Comparison of ENCODE assay signal across 22 mouse cellular contexts in the genomic region with DNA sequence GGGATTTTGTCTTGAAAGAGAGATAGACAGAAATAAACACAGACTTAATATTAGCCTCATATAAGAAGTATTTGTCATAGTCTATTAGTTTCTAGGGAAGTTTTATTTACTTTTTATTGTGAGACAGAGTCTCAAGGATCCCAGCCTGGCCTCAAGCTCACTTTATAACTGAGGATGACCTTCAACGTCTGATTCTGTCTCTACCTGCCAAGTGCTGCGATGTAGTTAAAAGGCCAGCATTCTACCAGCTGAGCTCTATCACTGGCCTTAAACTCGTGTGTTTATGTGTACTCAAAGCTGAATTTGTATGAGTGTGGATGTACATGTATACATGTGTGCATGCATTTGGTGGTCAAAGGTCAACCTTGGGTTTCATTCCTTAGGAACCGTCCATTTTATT. TPM values are rescaled to one million over a fixed set of nuclear protein-coding genes. Genes with fewer than 3 reads are reported as not detected.
DNase-seq lines count a peak whose midpoint lies in the region; ATAC-seq and TF ChIP-seq lines count a peak whose summit lies in the region.
"Had no signal": no experiment of that assay in that cellular context is flagged by ENCODE, and none has a peak within 500 bp of the region (broad histone marks: within the 10 kb centered on the region; RNA-seq: fewer than 3 reads in every experiment).

No protein-coding gene starts in this region.

- peaks cover 55% of the 10 kb centered on the region for H3K36me3 ChIP-seq in heart, adult 2 months (ENCODE audit: control insufficient read depth, insufficient read depth, low read length)
- H3K36me3 ChIP-seq in ES-Bruce4 (ENCODE audit: control insufficient read depth, insufficient read depth, low read length, poor library complexity, severe bottlenecking): peaks cover 19% of the 10 kb centered on the region
- peaks cover 12% of the 10 kb centered on the region for H3K36me3 ChIP-seq in liver, postnatal 0 days (replicated peaks; ENCODE audit: insufficient read depth, low read length)
- H3K36me3 ChIP-seq: embryonic facial prominence, embryonic 15.5 days; hindbrain, embryonic 15.5 days; midbrain, embryonic 15.5 days had no signal

- no peak overlapping the region; the same call in 1 of the 2 replicates for H3K4me3 ChIP-seq in heart, adult 2 months
- H3K4me3 ChIP-seq in layer of hippocampus, adult 2 months: no peak overlapping the region
- H3K4me3 ChIP-seq in ES-Bruce4 (ENCODE audit: low read depth, low read length): no peak overlapping the region
- no peak overlapping the region for H3K4me3 ChIP-seq in liver, postnatal 0 days (ENCODE audit: low read depth, low read length)
- H3K4me3 ChIP-seq in lung, adult 2 months (replicated peaks; ENCODE audit: extremely low read depth, low read depth, low read length): no peak overlapping the region
- H3K4me3 ChIP-seq: embryonic facial prominence, embryonic 15.5 days; hindbrain, embryonic 15.5 days; midbrain, embryonic 15.5 days; myocyte had no signal

- H3K9ac ChIP-seq in heart, adult 2 months (ENCODE audit: low read depth, low read length): no peak overlapping the region
- no peak overlapping the region for H3K9ac ChIP-seq in ES-Bruce4 (ENCODE audit: low read depth, poor library complexity, severe bottlenecking)
- 0 out of 2 replicates have a peak overlapping the region, but pooled peaks have one; percentile 8 for H3K9ac ChIP-seq in liver, postnatal 0 days (replicated peaks)
- H3K9ac ChIP-seq: embryonic facial prominence, embryonic 15.5 days; hindbrain, embryonic 15.5 days; liver, embryonic 14.5 days; midbrain, embryonic 15.5 days had no signal

- intact Hi-C loops in heart, adult 2 months (cut with DNase I): loop anchor here (10.0 kb wide), 1 partner anchor 381 kb away; no protein-coding TSS in a partner anchor

- peak overlapping the region; percentile 19; the same call in 1 of the 2 replicates for H3K27ac ChIP-seq in heart, adult 2 months
- peak overlapping the region; percentile 33; the same call in 1 of the 2 replicates for H3K27ac ChIP-seq in layer of hippocampus, adult 2 months
- H3K27ac ChIP-seq in ES-Bruce4 (ENCODE audit: insufficient read depth, low read length): 0 out of 2 replicates have a peak overlapping the region, but pooled peaks have one; percentile 44
- H3K27ac ChIP-seq in liver, postnatal 0 days (ENCODE audit: low read depth): peak overlapping the region; percentile 36; the same call in 1 of the 2 replicates
- H3K27ac ChIP-seq: embryonic facial prominence, embryonic 15.5 days; hindbrain, embryonic 15.5 days; liver, embryonic 14.5 days; midbrain, embryonic 15.5 days had no signal

- no peaks in the 10 kb centered on the region for H3K9me3 ChIP-seq in ES-Bruce4 (replicated peaks; ENCODE audit: control insufficient read depth, insufficient read depth, low read length, poor library complexity, severe bottlenecking)
- no peaks in the 10 kb centered on the region for H3K9me3 ChIP-seq in liver, postnatal 0 days (ENCODE audit: low read length)
- H3K9me3 ChIP-seq: embryonic facial prominence, embryonic 15.5 days; hindbrain, embryonic 15.5 days; midbrain, embryonic 15.5 days had no signal

- no peak for TF ChIP-seq POLR2A in heart, adult 2 months (IDR thresholded peaks at IDR 0.05; ENCODE audit: insufficient read depth, low read depth, low read length)
- TF ChIP-seq POLR2A in ES-Bruce4 (IDR thresholded peaks at IDR 0.05; ENCODE audit: insufficient read depth, low read length): no peak
- TF ChIP-seq POLR2A in lung, adult 2 months (IDR thresholded peaks at IDR 0.05; ENCODE audit: borderline replicate concordance, extremely low read depth, low read depth, low read length): no peak

- 27% methylated on average over 4 of the region's 4 CpGs for WGBS in heart, adult 2 months
- 60% methylated on average over 4 of the region's 4 CpGs for WGBS in liver, postnatal 0 days (ENCODE audit: insufficient replicate concordance)
- WGBS in lung, adult 2 months: 19% methylated on average over 4 of the region's 4 CpGs

- peaks cover 22% of the 10 kb centered on the region for H3K4me1 ChIP-seq in heart, adult 2 months (ENCODE audit: control insufficient read depth, insufficient read depth, low read length)
- peaks cover 10% of the 10 kb centered on the region for H3K4me1 ChIP-seq in ES-Bruce4 (ENCODE audit: control insufficient read depth, insufficient read depth, low read length)
- peaks cover 41% of the 10 kb centered on the region for H3K4me1 ChIP-seq in liver, postnatal 0 days (ENCODE audit: insufficient read depth)
- peaks cover 51% of the 10 kb centered on the region for H3K4me1 ChIP-seq in lung, adult 2 months (ENCODE audit: control insufficient read depth, insufficient read depth, low read length)

- H3K4me2 ChIP-seq in liver, postnatal 0 days (ENCODE audit: low read depth, low read length): peak overlapping the region; percentile 57
- H3K4me2 ChIP-seq: embryonic facial prominence, embryonic 15.5 days; hindbrain, embryonic 15.5 days; midbrain, embryonic 15.5 days had no signal

- ATAC-seq in liver, postnatal 0 days: no peak
- ATAC-seq: forebrain, embryonic 16.5 days; midbrain, embryonic 15.5 days had no signal

- no peak for DNase-seq in heart, adult 2 months
- DNase-seq in heart, adult 8-10 months (ENCODE audit: low spot score): no peak
- DNase-seq in layer of hippocampus, adult 2 months (ENCODE audit: low spot score in 2 of 2): no peak
- no peak for DNase-seq in layer of hippocampus, adult 18-20 months (ENCODE audit: low spot score in 2 of 2)
- DNase-seq in liver, postnatal 0 days: no peak
- DNase-seq in lung, adult 2 months: no peak
- DNase-seq: adrenal gland, adult 8-10 months; cerebellum, adult 11-12 months; cerebellum, postnatal 14 days; heart, postnatal 4 days; kidney, adult 8-10 months; kidney, postnatal 14 days; left cerebral cortex, postnatal 4 days; lung, postnatal 10 days; spleen, adult 18-20 months had no signal

- TF ChIP-seq CTCF in heart, adult 2 months (IDR thresholded peaks at IDR 0.05): no peak
- no peak for TF ChIP-seq CTCF in layer of hippocampus, adult 2 months (conservative IDR thresholded peaks at IDR 0.05)
- TF ChIP-seq CTCF in ES-Bruce4 (IDR thresholded peaks at IDR 0.05; ENCODE audit: low read depth, low read length): no peak
- no peak for TF ChIP-seq CTCF in liver, postnatal 0 days (IDR thresholded peaks at IDR 0.05; ENCODE audit: low read depth)
- no peak for TF ChIP-seq CTCF in lung, adult 2 months (IDR thresholded peaks at IDR 0.05; ENCODE audit: insufficient read depth, low read length)

- no peak for TF ChIP-seq EP300 in heart, adult 2 months (IDR thresholded peaks at IDR 0.05; ENCODE audit: insufficient read depth, low read depth, low read length)
- no peak for TF ChIP-seq EP300 in ES-Bruce4 (IDR thresholded peaks at IDR 0.05; ENCODE audit: insufficient read depth, low read depth, low read length)
- TF ChIP-seq EP300 in liver, postnatal 0 days (IDR thresholded peaks at IDR 0.05; ENCODE audit: low read depth): no peak

- no peaks in the 10 kb centered on the region for H3K27me3 ChIP-seq in heart, adult 2 months (ENCODE audit: control insufficient read depth, insufficient read depth, low read length)
- H3K27me3 ChIP-seq in ES-Bruce4 (ENCODE audit: control insufficient read depth, insufficient read depth, low read length, poor library complexity, severe bottlenecking): no peaks in the 10 kb centered on the region
- H3K27me3 ChIP-seq in liver, postnatal 0 days (ENCODE audit: insufficient read depth, low read length): no peaks in the 10 kb centered on the region
- H3K27me3 ChIP-seq: embryonic facial prominence, embryonic 15.5 days; hindbrain, embryonic 15.5 days; midbrain, embryonic 15.5 days had no signal

- peaks cover 18% of the 10 kb centered on the region for H3K79me2 ChIP-seq in heart, adult 2 months (replicated peaks; ENCODE audit: control insufficient read depth, insufficient read depth, low read length)

RNA-seq across cellular contexts. Expression of a gene that starts 4.3 kb away (rescaled TPM):
- 100 to 1,000 TPM; 119 to 131 TPM for total RNA-seq in heart, adult 2 months (2021)
- polyA plus RNA-seq in heart, adult 2 months (2012; rRNA removed): 52.8 and 93.3 TPM in 2 replicates
- 100 to 1,000 TPM; 116 to 134 (median 127) TPM for total RNA-seq in heart, adult 8-10 months (2022)
- total RNA-seq in layer of hippocampus, adult 2 months (2021): 100 to 1,000 TPM; 161 to 162 TPM
- total RNA-seq in layer of hippocampus, adult 18-20 months (2021): 100 to 1,000 TPM; 160 to 172 TPM
- 396 and 407 TPM in 2 replicates for polyA plus RNA-seq in ES-Bruce4 (2011; ENCODE audit: insufficient read depth, insufficient read length, low read depth, missing spikeins)
- polyA plus RNA-seq in liver, postnatal 0 days (2015; fragmentation: Nextera tagmentation; extraction: Ambion mirVana): 141 and 143 TPM in 2 replicates
- 49.9 and 69.8 TPM in 2 replicates for polyA plus RNA-seq in lung, adult 2 months (2012; rRNA removed)

RNA-seq across cellular contexts. Expression of a gene that starts 43.7 kb away (rescaled TPM):
- 10 to 100 TPM; 43.1 to 49.3 TPM for total RNA-seq in heart, adult 2 months (2021)
- 20.1 and 33.4 TPM in 2 replicates for polyA plus RNA-seq in heart, adult 2 months (2012; rRNA removed)
- total RNA-seq in heart, adult 8-10 months (2022): 10 to 100 TPM; 41.9 to 47.2 (median 43.2) TPM
- total RNA-seq in layer of hippocampus, adult 2 months (2021): 10 to 100 TPM; 34.0 to 36.3 TPM
- 10 to 100 TPM; 31.3 to 35.2 TPM for total RNA-seq in layer of hippocampus, adult 18-20 months (2021)
- polyA plus RNA-seq in ES-Bruce4 (2011; ENCODE audit: insufficient read depth, insufficient read length, low read depth, missing spikeins): 38.0 and 40.4 TPM in 2 replicates
- polyA plus RNA-seq in liver, postnatal 0 days (2015; fragmentation: Nextera tagmentation; extraction: Ambion mirVana): 4.8 and 4.9 TPM in 2 replicates
- polyA plus RNA-seq in lung, adult 2 months (2012; rRNA removed): 19.5 and 21.0 TPM in 2 replicates
